Mouse (Mus musculus) midbrain, embryonic 13.5 days (tissue): ENCODE data around the gene Kcp. TPM values are rescaled to one million over a fixed set of nuclear protein-coding genes. Genes with fewer than 3 reads are reported as not detected.

Experiments used
- ATAC-seq: fragments of 200-750 bp; cut with Nextera tagmentation; 2 replicates; pipeline ENCODE4 v1.8.0; 2017; ENCODE audit warnings: mild to moderate bottlenecking, moderate TSS enrichment, moderate library complexity
- H3K27ac ChIP-seq: fragments of 300-500 bp; sonication (generic); 2 replicates; pipeline ENCODE4 v1.5.1; 2015; ENCODE audit warnings: inconsistent platforms, mild to moderate bottlenecking, moderate library complexity
- H3K27me3 ChIP-seq: fragments of 300-500 bp; sonication (generic); 2 replicates; pipeline ENCODE4 v1.6.1; 2015; ENCODE audit warnings: mild to moderate bottlenecking, inconsistent platforms
- H3K36me3 ChIP-seq: fragments of 300-500 bp; sonication (generic); 2 replicates; pipeline ENCODE4 v1.6.1; 2015; ENCODE audit warnings: mild to moderate bottlenecking, inconsistent platforms
- H3K4me1 ChIP-seq: fragments of 300-500 bp; sonication (generic); replicated peaks from 2 replicates; pipeline ENCODE4 v1.6.1; 2015; ENCODE audit warnings: inconsistent platforms
- H3K4me2 ChIP-seq: fragments of 300-500 bp; sonication (generic); replicated peaks from 2 replicates; pipeline ENCODE4 v1.6.1; 2015; ENCODE audit warnings: moderate library complexity, mild to moderate bottlenecking, inconsistent platforms
- H3K4me3 ChIP-seq: fragments of 300-500 bp; sonication (generic); replicated peaks from 2 replicates; pipeline ENCODE4 v1.5.1; 2015; ENCODE audit warnings: mild to moderate bottlenecking, inconsistent platforms
- H3K9ac ChIP-seq: fragments of 300-500 bp; sonication (generic); replicated peaks from 2 replicates; pipeline ENCODE4 v1.6.1; 2015; ENCODE audit warnings: mild to moderate bottlenecking, inconsistent platforms
- H3K9me3 ChIP-seq: fragments of 300-500 bp; sonication (generic); 2 replicates; pipeline ENCODE4 v1.6.1; 2016; ENCODE audit warnings: mild to moderate bottlenecking, inconsistent platforms
- WGBS: fragments of 180-500 bp; shearing (Covaris S2); methylation state at CpG from one replicate; pipeline ENCODE4 v1.1.7; 2015; 5-methylcytosine and 5-hydroxymethylcytosine counted together
- polyA plus RNA-seq: library from polyadenylated mRNA; unstranded; fragments of >200 nt; fragmentation: Nextera tagmentation; extraction: Ambion mirVana; gene quantifications from 2 replicates; pipeline ENCODE4 v1.2.1, GENCODE M21; 2015

Kcp gene
- polyA plus RNA-seq, 1 experiment from 2014 or later, result 14.0 TPM

- no peak overlapping the region for H3K4me3 ChIP-seq
- 94% methylated on average over 7 of the region's 7 CpGs for WGBS
- no peak for ATAC-seq
- peaks cover 7% of the 10 kb centered on the region; the same call in 1 of the 2 replicates for H3K36me3 ChIP-seq
- H3K27ac ChIP-seq, result no peak overlapping the region
- H3K9me3 ChIP-seq, result no peaks in the 10 kb centered on the region
- H3K4me2 ChIP-seq, result no peak overlapping the region
- no peak overlapping the region for H3K9ac ChIP-seq
- H3K27me3 ChIP-seq, result no peaks in the 10 kb centered on the region
- H3K4me1 ChIP-seq, result no peaks in the 10 kb centered on the region
These were observed 62.4 kb downstream of the Kcp start for GRCm38 (mm10) chr6:29445354-29445753.

GRCm38 (mm10) chr6:29444773-29445172 is 63.0 kb downstream of the Kcp start:
- no peaks in the 10 kb centered on the region for H3K4me1 ChIP-seq
- no peak for ATAC-seq
- WGBS, result 69% methylated on average over 11 of the region's 11 CpGs
- no peak overlapping the region for H3K9ac ChIP-seq
- H3K36me3 ChIP-seq, result peaks cover 7% of the 10 kb centered on the region; the same call in 1 of the 2 replicates
- no peak overlapping the region for H3K27ac ChIP-seq
- H3K9me3 ChIP-seq, result no peaks in the 10 kb centered on the region
- no peak overlapping the region for H3K4me3 ChIP-seq
- H3K4me2 ChIP-seq, result no peak overlapping the region
- no peaks in the 10 kb centered on the region for H3K27me3 ChIP-seq

- H3K36me3 ChIP-seq, result no peaks in the 10 kb centered on the region
- WGBS, result 94% methylated on average over 6 of the region's 6 CpGs
- ATAC-seq, result no peak
These were observed 68.0 kb downstream of the Kcp start for GRCm38 (mm10) chr6:29439789-29440188.

GRCm38 (mm10) chr6:29439251-29439650 is 68.5 kb downstream of the Kcp start:
- Histone ChIP-seq H3K9ac (no peak overlapping the region), H3K36me3 (no peaks in the 10 kb centered on the region), H3K4me2 (no peak overlapping the region), H3K4me3 (no peak overlapping the region), H3K27me3 (peaks cover 15% of the 10 kb centered on the region), H3K4me1 (peaks cover 25% of the 10 kb centered on the region), H3K9me3 (no peaks in the 10 kb centered on the region), H3K27ac (no peak overlapping the region)
- no peak for ATAC-seq
- WGBS, result 67% methylated on average over 4 of the region's 4 CpGs

More at GRCm38 (mm10) chr6:29439789-29440188, 68.0 kb downstream of the Kcp start:
- peaks cover 20% of the 10 kb centered on the region for H3K4me1 ChIP-seq
- H3K4me2 ChIP-seq, result no peak overlapping the region
- H3K9me3 ChIP-seq, result no peaks in the 10 kb centered on the region
- no peak overlapping the region for H3K9ac ChIP-seq
- H3K27ac ChIP-seq, result no peak overlapping the region
- no peak overlapping the region for H3K4me3 ChIP-seq
- H3K27me3 ChIP-seq, result peaks cover 10% of the 10 kb centered on the region

- H3K4me1 ChIP-seq, result peaks cover 47% of the 10 kb centered on the region
- peak overlapping the region; percentile 76 for H3K27ac ChIP-seq
- no peaks in the 10 kb centered on the region for H3K9me3 ChIP-seq
- peak overlapping the region; percentile 76 for H3K4me2 ChIP-seq
- H3K9ac ChIP-seq, result peak overlapping the region; percentile 56
- no peak overlapping the region for H3K4me3 ChIP-seq
- WGBS, result 2% methylated on average over 11 of the region's 11 CpGs
- peaks cover 41% of the 10 kb centered on the region for H3K27me3 ChIP-seq
- peak; percentile 56 for ATAC-seq
- H3K36me3 ChIP-seq, result no peaks in the 10 kb centered on the region
These were observed 71.3 kb downstream of the Kcp start for GRCm38 (mm10) chr6:29436461-29436934.

- H3K9ac ChIP-seq, result 0 out of 2 replicates have a peak overlapping the region, but pooled peaks have one; percentile 23
- peak overlapping the region; percentile 76 for H3K4me2 ChIP-seq
- 10% methylated on average over 6 of the region's 6 CpGs for WGBS
- H3K4me3 ChIP-seq, result no peak overlapping the region
- no peaks in the 10 kb centered on the region for H3K36me3 ChIP-seq
- H3K9me3 ChIP-seq, result no peaks in the 10 kb centered on the region
- peak; percentile 47 for ATAC-seq
- peaks cover 48% of the 10 kb centered on the region for H3K4me1 ChIP-seq
- H3K27ac ChIP-seq, result peak overlapping the region; percentile 76
- peaks cover 45% of the 10 kb centered on the region for H3K27me3 ChIP-seq
These were observed 71.8 kb downstream of the Kcp start for GRCm38 (mm10) chr6:29435940-29436451.

- peak overlapping the region; percentile 42; the same call in 1 of the 2 replicates for H3K9ac ChIP-seq
These were observed 72.7 kb downstream of the Kcp start for GRCm38 (mm10) chr6:29434911-29435691.

GRCm38 (mm10) chr6:29433804-29434795 is 73.7 kb downstream of the Kcp start:
- Histone ChIP-seq H3K4me1 (peaks cover 48% of the 10 kb centered on the region), H3K36me3 (no peaks in the 10 kb centered on the region), H3K4me3 (peak overlapping the region; percentile 42), H3K9me3 (no peaks in the 10 kb centered on the region), H3K9ac (peak overlapping the region; percentile 57; the same call in 1 of the 2 replicates), H3K27me3 (peaks cover 53% of the 10 kb centered on the region), H3K27ac (no peak overlapping the region), H3K4me2 (peak overlapping the region; percentile 76)
- no peak for ATAC-seq
- 5% methylated on average over 27 of the region's 27 CpGs for WGBS

More at GRCm38 (mm10) chr6:29434911-29435691, 72.7 kb downstream of the Kcp start:
- Histone ChIP-seq H3K4me3 (0 out of 2 replicates have a peak overlapping the region, but pooled peaks have one; percentile 4), H3K4me1 (peaks cover 48% of the 10 kb centered on the region), H3K4me2 (peak overlapping the region; percentile 76), H3K27ac (peak overlapping the region; percentile 76), H3K36me3 (no peaks in the 10 kb centered on the region), H3K27me3 (peaks cover 53% of the 10 kb centered on the region), H3K9me3 (no peaks in the 10 kb centered on the region)
- 4% methylated on average over 12 of the region's 13 CpGs for WGBS
- ATAC-seq, result peak; percentile 59

GRCm38 (mm10) chr6:29433038-29433803 is 74.5 kb downstream of the Kcp start, which contains the start of gene Flnc:
Gene Flnc, plus strand, starts transcription at chr6:29433256.
- Histone ChIP-seq H3K9ac (peak within 1 kb of the TSS; percentile 57), H3K4me3 (peak within 1 kb of the TSS; percentile 42), H3K4me2 (peak within 1 kb of the TSS; percentile 76), H3K9me3 (no peaks in the 10 kb centered on the region), H3K4me1 (peaks cover 48% of the 10 kb centered on the region), H3K27ac (no peak within 1 kb of the TSS), H3K27me3 (peaks cover 53% of the 10 kb centered on the region), H3K36me3 (no peaks in the 10 kb centered on the region)
- no peak for ATAC-seq
- WGBS, result under 1% methylated on average over 56 of the region's 77 CpGs

- H3K36me3 ChIP-seq, result no peaks in the 10 kb centered on the region
- peak overlapping the region; percentile 57 for H3K9ac ChIP-seq
- peak overlapping the region; percentile 76 for H3K4me2 ChIP-seq
- H3K4me3 ChIP-seq, result peak overlapping the region; percentile 42
- peaks cover 48% of the 10 kb centered on the region for H3K4me1 ChIP-seq
- H3K9me3 ChIP-seq, result no peaks in the 10 kb centered on the region
- peaks cover 53% of the 10 kb centered on the region for H3K27me3 ChIP-seq
- no peak for ATAC-seq
- no peak overlapping the region for H3K27ac ChIP-seq
These were observed 75.1 kb downstream of the Kcp start for GRCm38 (mm10) chr6:29432676-29433037.

GRCm38 (mm10) chr6:29432156-29432555 is 75.6 kb downstream of the Kcp start:
- peaks cover 48% of the 10 kb centered on the region for H3K4me1 ChIP-seq
- H3K4me2 ChIP-seq, result no peak overlapping the region
- H3K9ac ChIP-seq, result no peak overlapping the region
- H3K27me3 ChIP-seq, result peaks cover 53% of the 10 kb centered on the region
- H3K36me3 ChIP-seq, result no peaks in the 10 kb centered on the region
- 29% methylated on average over 3 of the region's 3 CpGs for WGBS
- H3K27ac ChIP-seq, result no peak overlapping the region
- no peak for ATAC-seq
- no peaks in the 10 kb centered on the region for H3K9me3 ChIP-seq
- H3K4me3 ChIP-seq, result no peak overlapping the region
